Mouse (Mus musculus) bone marrow macrophage, adult 2 months (primary cell): Measurements from ENCODE around the gene Ncmap.

Experiments
- CTCF ChIP-seq: IDR thresholded peaks from 2 replicates; pipeline ENCODE4 v1.5.1; 2012; ENCODE audit warnings: low read depth, mild to moderate bottlenecking, low read length, moderate library complexity
- POLR2A ChIP-seq: IDR thresholded peaks from 2 replicates; pipeline ENCODE4 v1.6.1; 2012; ENCODE audit warnings: mild to moderate bottlenecking, low read depth, low read length, borderline replicate concordance

- no peak for TF ChIP-seq CTCF
- TF ChIP-seq POLR2A, result no peak
These were observed 32.1 kb upstream of the Ncmap start for GRCm38 (mm10) chr4:135429990-135430760.
